Mouse (Mus musculus): ENCODE data around the gene Wdr82.

Wdr82 gene

DNA sequence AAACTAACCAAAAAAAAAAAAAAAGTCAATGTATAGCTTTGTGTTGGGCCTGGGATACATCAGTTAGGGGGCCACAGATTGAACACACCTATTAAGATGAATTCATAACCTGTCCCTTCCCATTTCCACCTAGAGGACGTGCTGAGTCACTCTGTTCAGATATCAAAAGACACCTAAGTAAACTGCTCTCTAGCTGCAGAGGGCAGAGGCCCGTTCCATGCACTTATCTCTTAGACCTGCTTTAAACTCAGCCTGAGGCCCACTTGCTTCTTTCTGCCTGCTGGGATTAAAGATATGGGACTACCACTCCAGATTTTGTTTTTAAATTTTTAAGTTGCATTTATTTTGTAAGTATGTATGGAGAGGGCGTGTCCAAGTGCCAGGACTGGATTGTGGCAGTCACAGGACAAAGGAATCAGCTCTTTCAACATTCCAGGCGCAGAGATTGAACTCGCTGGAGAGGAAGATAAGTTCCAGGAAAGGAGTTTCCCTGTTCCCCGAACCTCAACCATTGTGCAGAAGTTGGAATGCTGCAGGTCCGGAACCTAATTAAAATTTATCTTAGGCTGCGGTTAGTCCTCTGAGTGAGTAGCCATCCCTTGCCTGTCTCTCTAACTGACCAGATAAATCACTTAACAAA lies 57.2 kb downstream of the Wdr82 start:
- no peak for DNase-seq

DNA sequence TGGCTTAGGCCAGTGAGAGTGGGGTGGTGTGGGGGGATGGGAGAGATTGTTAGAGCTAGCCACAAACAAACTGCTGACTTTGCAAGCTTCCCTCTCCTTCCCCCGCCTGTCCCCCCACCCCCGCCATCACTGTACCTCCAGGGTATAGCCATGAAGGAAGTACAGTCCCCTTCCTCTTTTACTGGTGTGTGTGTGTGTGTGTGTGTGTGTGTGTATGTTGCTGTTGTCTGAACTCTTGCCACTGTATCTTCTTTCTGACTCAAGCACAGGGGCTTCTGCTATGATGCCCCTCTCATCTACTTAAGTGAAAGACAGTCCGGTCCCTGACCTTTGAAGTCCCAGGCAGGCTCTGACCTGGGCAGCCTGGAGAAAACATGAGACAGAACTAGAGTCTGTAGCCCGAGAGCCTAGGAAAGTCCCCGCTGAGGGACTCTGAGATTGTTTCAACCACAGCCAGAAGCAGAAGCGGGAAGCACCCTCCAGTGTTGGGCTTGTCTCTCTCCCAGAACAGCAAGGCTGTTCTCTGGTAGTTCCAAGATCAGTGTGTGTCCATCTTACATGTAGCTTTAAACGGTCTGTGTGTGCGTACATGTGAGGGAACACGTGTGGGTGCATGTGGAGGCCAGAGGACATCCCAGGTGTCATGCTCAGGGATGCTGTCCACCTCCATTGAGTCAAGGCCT lies 59.5 kb downstream of the Wdr82 start:
- no peak for DNase-seq

GRCm38 (mm10) chr9:106230734-106231106 lies 60.0 kb downstream of the Wdr82 start:
- no peak for DNase-seq

DNA sequence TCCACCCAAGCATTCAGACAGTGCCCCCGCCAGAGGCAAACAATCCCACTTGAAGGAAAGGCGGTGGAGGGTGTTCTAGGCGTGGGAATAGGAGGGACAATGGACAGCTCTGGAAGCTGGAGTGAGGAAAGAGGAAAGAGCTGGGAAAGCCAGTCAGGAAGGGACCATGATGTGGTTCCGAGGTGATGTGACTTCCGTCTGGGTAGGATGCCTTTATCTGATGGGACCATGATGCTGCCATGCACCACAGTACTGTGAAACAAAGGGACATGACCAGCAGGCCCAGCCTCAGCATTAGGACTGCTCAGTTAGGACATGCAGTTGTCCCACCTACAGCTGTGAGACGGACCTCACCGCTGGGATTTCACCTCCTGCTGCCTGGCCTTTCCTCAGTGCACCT lies 60.5 kb downstream of the Wdr82 start:
- DNase-seq = no peak

GRCm38 (mm10) chr9:106231816-106232215 lies 61.1 kb downstream of the Wdr82 start:
- DNase-seq = no peak

- DNase-seq = no peak
These were observed 62.2 kb downstream of the Wdr82 start for GRCm38 (mm10) chr9:106232956-106233355.

DNA sequence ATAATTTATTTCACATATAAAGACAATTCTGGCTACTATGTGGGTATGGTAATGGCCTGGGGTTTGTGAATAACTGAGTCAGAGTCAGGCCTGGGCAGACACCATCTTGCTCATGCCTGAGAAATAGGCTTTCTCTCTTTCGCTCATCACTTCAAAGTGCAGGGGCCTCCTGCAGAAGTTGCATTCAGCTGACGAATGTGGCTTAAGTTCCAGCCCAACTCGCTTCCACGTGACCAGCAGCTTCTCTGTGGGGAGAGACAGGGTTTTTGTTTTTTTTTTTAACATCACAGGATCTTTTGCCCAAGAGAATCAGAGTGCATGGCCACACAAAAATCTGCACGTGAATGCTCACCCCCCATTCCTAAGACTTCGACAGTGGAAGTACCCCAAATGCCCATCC lies 63.2 kb downstream of the Wdr82 start:
- no peak for DNase-seq

DNA sequence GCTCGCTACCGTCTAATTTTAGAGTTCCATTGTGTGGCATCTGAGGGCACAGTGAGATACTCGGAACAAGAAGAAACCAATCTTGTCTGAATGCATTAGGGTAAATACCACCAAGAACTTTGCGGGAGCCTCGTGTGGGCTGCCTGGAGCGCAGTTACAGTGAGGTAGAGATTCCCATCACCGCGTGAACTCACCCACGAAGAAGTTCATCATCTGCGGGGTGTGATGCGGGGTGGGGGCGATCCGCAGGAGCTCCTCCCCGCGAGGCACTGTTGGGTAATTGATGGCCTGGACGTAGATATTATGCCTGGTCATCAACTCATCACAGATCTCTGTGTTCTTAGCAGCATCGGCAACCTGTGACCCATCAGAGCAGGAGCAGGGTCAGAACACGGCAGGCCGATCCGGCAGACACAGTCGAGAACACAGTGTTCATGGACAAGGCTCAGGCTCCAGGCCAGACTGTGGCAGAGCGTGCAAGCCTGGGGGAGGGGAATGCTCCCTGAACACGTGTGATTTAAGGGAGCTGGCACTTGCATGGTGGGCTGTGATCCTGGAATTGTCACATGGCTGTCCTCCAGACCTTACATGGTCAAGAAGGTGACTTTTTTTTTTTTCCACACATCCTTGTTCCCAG lies 64.6 kb downstream of the Wdr82 start:
- DNase-seq = no peak

GRCm38 (mm10) chr9:106236156-106236817 lies 65.6 kb downstream of the Wdr82 start:
- no peak for DNase-seq

DNA sequence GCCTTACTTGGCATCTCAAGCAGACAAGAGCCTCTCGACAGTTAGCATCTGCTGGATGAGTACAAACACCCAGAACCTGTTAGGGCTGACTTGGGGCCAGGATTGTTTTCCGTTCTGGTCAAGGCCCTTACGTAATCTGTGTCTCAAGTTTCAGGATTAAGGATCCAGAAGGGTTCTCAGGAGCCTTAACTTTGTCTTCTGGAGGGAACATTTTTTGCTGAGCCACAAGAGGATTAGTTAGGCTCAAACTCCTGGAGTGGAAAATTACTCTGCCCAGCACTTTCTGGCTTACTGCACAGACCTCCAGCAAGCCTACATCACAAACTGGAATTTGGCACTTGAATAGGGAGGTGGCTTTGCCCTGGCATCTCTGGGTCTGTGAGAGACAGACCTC lies 66.1 kb downstream of the Wdr82 start:
- DNase-seq = no peak

- DNase-seq = no peak
These were observed 66.7 kb downstream of the Wdr82 start for GRCm38 (mm10) chr9:106237401-106237800.

DNA sequence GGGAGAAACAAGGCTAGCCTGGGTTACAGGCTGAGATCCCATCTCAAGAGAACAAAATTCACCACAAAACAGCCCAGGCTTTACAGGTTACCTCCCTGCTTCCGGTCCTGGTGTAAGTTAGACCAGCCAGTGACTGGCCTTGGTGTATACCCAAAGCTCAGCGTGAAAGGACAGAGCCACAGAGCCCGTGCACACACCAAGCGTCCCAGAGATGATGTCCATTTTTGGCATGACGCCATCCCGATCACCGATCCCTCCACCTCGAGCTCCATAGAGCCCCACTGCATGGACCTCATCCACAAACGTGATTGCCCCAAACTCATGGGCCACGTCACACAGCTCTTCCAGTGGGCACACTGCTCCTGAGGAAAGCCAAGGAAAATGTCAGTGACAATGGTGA lies 67.2 kb downstream of the Wdr82 start:
- no peak for DNase-seq

Data from thymus, postnatal 25 days (tissue).